Mouse (Mus musculus) heart, postnatal 0 days (tissue): Measurements from ENCODE around the gene Rgs7. TPM values are rescaled to one million over a fixed set of nuclear protein-coding genes. Genes with fewer than 3 reads are reported as not detected.

ENCODE experiments used
- ATAC-seq: fragments of 200-750 bp; cut with Nextera tagmentation; 2 replicates; pipeline ENCODE4 v1.8.0; 2017; ENCODE audit warnings: low read depth, moderate number of reproducible peaks, moderate library complexity; ENCODE audit not compliant: insufficient read depth
- DNase-seq: peaks from one replicate; pipeline ENCODE4 v3.0.0-alpha.2; 2016; ENCODE audit warnings: low spot score
- H3K27ac ChIP-seq: fragments of 300-500 bp; sonication (generic); 2 replicates; pipeline ENCODE4 v1.5.1; 2014; ENCODE audit warnings: low read depth, mild to moderate bottlenecking
- H3K27me3 ChIP-seq: fragments of 300-500 bp; sonication (generic); 2 replicates; pipeline ENCODE4 v1.6.1; 2014; ENCODE audit warnings: low read length, mixed read lengths; ENCODE audit not compliant: control insufficient read depth, insufficient read depth
- H3K36me3 ChIP-seq: fragments of 300-500 bp; sonication (generic); replicated peaks from 2 replicates; pipeline ENCODE4 v1.6.1; 2014; ENCODE audit warnings: low read length, mixed read lengths; ENCODE audit not compliant: control insufficient read depth, insufficient read depth
- H3K4me1 ChIP-seq: fragments of 300-500 bp; sonication (generic); 2 replicates; pipeline ENCODE4 v1.6.1; 2014; ENCODE audit warnings: antibody characterized with exemption; ENCODE audit not compliant: control insufficient read depth, insufficient read depth
- H3K4me2 ChIP-seq: fragments of 300-500 bp; sonication (generic); 2 replicates; pipeline ENCODE4 v1.6.1; 2014; ENCODE audit warnings: low read depth, mild to moderate bottlenecking, low read length, moderate library complexity
- H3K4me3 ChIP-seq: fragments of 300-500 bp; sonication (generic); 2 replicates; pipeline ENCODE4 v1.5.1; 2014; ENCODE audit warnings: low read depth, low read length
- H3K9ac ChIP-seq: fragments of 300-500 bp; sonication (generic); replicated peaks from 2 replicates; pipeline ENCODE4 v1.6.1; 2014; ENCODE audit warnings: low read depth, low read length, mixed read lengths
- H3K9me3 ChIP-seq: fragments of 300-500 bp; sonication (generic); replicated peaks from 2 replicates; pipeline ENCODE4 v1.6.1; 2016; ENCODE audit warnings: low read length; ENCODE audit not compliant: control insufficient read depth
- CTCF ChIP-seq: IDR thresholded peaks from 2 replicates; pipeline ENCODE4 v1.5.1; 2016; ENCODE audit warnings: antibody characterized with exemption, control low read depth, low read depth
- EP300 ChIP-seq: IDR thresholded peaks from 2 replicates; pipeline ENCODE4 v1.6.1; 2016; ENCODE audit warnings: antibody characterized with exemption, low read depth
- WGBS: fragments of 180-500 bp; shearing (Covaris S2); extraction: QIAGEN DNeasy Blood & Tissue Kit; methylation state at CpG from one replicate; pipeline ENCODE4 v1.1.7; 2014; 5-methylcytosine and 5-hydroxymethylcytosine counted together
- polyA plus RNA-seq: library from polyadenylated mRNA; unstranded; fragments of >200 nt; fragmentation: Nextera tagmentation; extraction: Ambion mirVana; gene quantifications from 2 replicates; pipeline ENCODE4 v1.2.1, GENCODE M21; 2015
- total RNA-seq: library from RNA; depleted of rRNA; stranded (reverse); fragments of >200 nt; gene quantifications from 2 replicates; pipeline ENCODE4 v1.2.3, GENCODE M21; 2014; ENCODE audit warnings: low replicate concordance

Rgs7 gene
- total and polyA plus RNA-seq, 2 experiments from 2014 or later = 0.34 to 0.55 TPM

- H3K27ac ChIP-seq = no peak overlapping the region
- TF ChIP-seq CTCF = no peak
- TF ChIP-seq EP300 = no peak
- H3K9me3 ChIP-seq = no peaks in the 10 kb centered on the region
- no peak for ATAC-seq
- H3K4me1 ChIP-seq = no peaks in the 10 kb centered on the region
- no peak for DNase-seq
- H3K4me3 ChIP-seq = no peak overlapping the region
- 63% methylated on average over 4 of the region's 4 CpGs for WGBS
- H3K4me2 ChIP-seq = no peak overlapping the region
- H3K27me3 ChIP-seq = no peaks in the 10 kb centered on the region
- no peaks in the 10 kb centered on the region for H3K36me3 ChIP-seq
- no peak overlapping the region for H3K9ac ChIP-seq
Observed at GRCm38 (mm10) chr1:175391894-175392293, 100.4 kb downstream of the Rgs7 start.

- Histone ChIP-seq H3K9ac (no peak overlapping the region), H3K9me3 (no peaks in the 10 kb centered on the region), H3K36me3 (no peaks in the 10 kb centered on the region), H3K27me3 (no peaks in the 10 kb centered on the region), H3K4me2 (no peak overlapping the region), H3K4me1 (no peaks in the 10 kb centered on the region), H3K4me3 (no peak overlapping the region), H3K27ac (no peak overlapping the region)
- ATAC-seq (no peak), DNase-seq (no peak)
- WGBS = 73% methylated on average over 5 of the region's 5 CpGs
- TF ChIP-seq EP300 = no peak
- no peak for TF ChIP-seq CTCF
Observed at GRCm38 (mm10) chr1:175389250-175389649, 103.0 kb downstream of the Rgs7 start.

- H3K9me3 ChIP-seq = no peaks in the 10 kb centered on the region
- no peaks in the 10 kb centered on the region for H3K27me3 ChIP-seq
- no peaks in the 10 kb centered on the region for H3K36me3 ChIP-seq
- no peak overlapping the region for H3K4me2 ChIP-seq
- no peak for ATAC-seq
- 55% methylated on average over 3 of the region's 3 CpGs for WGBS
- H3K4me1 ChIP-seq = no peaks in the 10 kb centered on the region
- DNase-seq = no peak
- no peak overlapping the region for H3K27ac ChIP-seq
- TF ChIP-seq EP300 (no peak), CTCF (no peak)
- H3K4me3 ChIP-seq = no peak overlapping the region
- no peak overlapping the region for H3K9ac ChIP-seq
Observed at GRCm38 (mm10) chr1:175385581-175386235, 106.6 kb downstream of the Rgs7 start.

GRCm38 (mm10) chr1:175372571-175372970, 119.7 kb downstream of the Rgs7 start:
- ATAC-seq (no peak), DNase-seq (no peak)
- Histone ChIP-seq H3K36me3 (no peaks in the 10 kb centered on the region), H3K4me2 (no peak overlapping the region), H3K27me3 (no peaks in the 10 kb centered on the region), H3K27ac (no peak overlapping the region), H3K9me3 (no peaks in the 10 kb centered on the region), H3K9ac (no peak overlapping the region), H3K4me1 (no peaks in the 10 kb centered on the region), H3K4me3 (no peak overlapping the region)
- TF ChIP-seq EP300 (no peak), CTCF (no peak)

- Histone ChIP-seq H3K4me1 (no peaks in the 10 kb centered on the region), H3K36me3 (no peaks in the 10 kb centered on the region), H3K9ac (no peak overlapping the region), H3K27me3 (no peaks in the 10 kb centered on the region), H3K9me3 (no peaks in the 10 kb centered on the region), H3K27ac (no peak overlapping the region), H3K4me2 (no peak overlapping the region), H3K4me3 (no peak overlapping the region)
- ATAC-seq (no peak), DNase-seq (no peak)
- no peak for TF ChIP-seq EP300
- TF ChIP-seq CTCF = no peak
- WGBS = 86% methylated on average over 2 of the region's 2 CpGs
Observed at GRCm38 (mm10) chr1:175368062-175368461, 124.2 kb downstream of the Rgs7 start.

GRCm38 (mm10) chr1:175363606-175364005, 128.7 kb downstream of the Rgs7 start:
- no peak overlapping the region for H3K4me3 ChIP-seq
- H3K27ac ChIP-seq = no peak overlapping the region
- ATAC-seq = no peak
- no peaks in the 10 kb centered on the region for H3K9me3 ChIP-seq
- no peaks in the 10 kb centered on the region for H3K36me3 ChIP-seq
- 0 out of 2 replicates have a peak, but pooled peaks cover 4% of the 10 kb centered on the region for H3K4me1 ChIP-seq
- no peak for DNase-seq
- H3K9ac ChIP-seq = no peak overlapping the region
- TF ChIP-seq CTCF = no peak
- TF ChIP-seq EP300 = no peak
- WGBS = 79% methylated on average over 3 of the region's 3 CpGs
- no peaks in the 10 kb centered on the region for H3K27me3 ChIP-seq
- H3K4me2 ChIP-seq = no peak overlapping the region
